Mouse (Mus musculus) brain, embryonic 14.5 days (tissue): ENCODE results near the gene Btbd19.

Experiments used
- CTCF ChIP-seq: fragments of 200-500 bp; IDR thresholded peaks from 2 replicates; pipeline ENCODE4 v1.5.1; 2012; ENCODE audit warnings: inconsistent platforms, mild to moderate bottlenecking, moderate library complexity, borderline replicate concordance; ENCODE audit not compliant: insufficient read depth, insufficient read length; ENCODE audit errors: extremely low read depth
- POLR2A ChIP-seq: fragments of 200-500 bp; IDR thresholded peaks from 2 replicates; pipeline ENCODE4 v1.6.1; 2012; ENCODE audit warnings: mild to moderate bottlenecking, inconsistent platforms, borderline replicate concordance; ENCODE audit not compliant: poor library complexity, insufficient read depth, insufficient read length, severe bottlenecking; ENCODE audit errors: extremely low read depth

GRCm38 (mm10) chr4:117098764-117099036 is 26.8 kb downstream of the Btbd19 start:
- no peak for TF ChIP-seq POLR2A
- no peak for TF ChIP-seq CTCF
